Mouse (Mus musculus) CH12.LX (cell line): ENCODE data around the gene Grhl1. TPM values are rescaled to one million over a fixed set of nuclear protein-coding genes. Genes with fewer than 3 reads are reported as not detected.
A peak's percentile ranks its signal among the peaks of the same experiment; 100 is the strongest.

Experiments used
- DNase-seq: peaks from one replicate; pipeline ENCODE4 v3.0.0-alpha.2; 2013; ENCODE audit errors: extremely low read depth
- H3K27ac ChIP-seq: 2 replicates; pipeline ENCODE4 v1.5.1; 2012; ENCODE audit warnings: low read depth, mild to moderate bottlenecking, control low read depth, moderate library complexity; ENCODE audit not compliant: insufficient read depth
- H3K27me3 ChIP-seq: replicated peaks from 2 replicates; pipeline ENCODE3; 2012; ENCODE audit warnings: inconsistent platforms
- H3K36me3 ChIP-seq, 2 experiments: replicated peaks in 1 of 2; 2 replicates each; pipeline versions ENCODE3 to v1.6.1; 2012; ENCODE audit warnings: inconsistent platforms in 1 of 2, low read length in 1 of 2, mild to moderate bottlenecking in 1 of 2, mixed read lengths in 1 of 2, moderate library complexity in 1 of 2; ENCODE audit not compliant: control insufficient read depth in 1 of 2, insufficient read depth in 1 of 2
- H3K4me1 ChIP-seq, 2 experiments: 2 replicates each; pipeline ENCODE4 v1.6.1; 2012; ENCODE audit warnings: inconsistent platforms in 1 of 2, moderate library complexity in 1 of 2; ENCODE audit not compliant: insufficient read depth in 2 of 2, control insufficient read depth in 1 of 2
- H3K4me2 ChIP-seq: 2 replicates; pipeline ENCODE4 v1.6.1; 2012; ENCODE audit warnings: low read depth, mild to moderate bottlenecking, control low read depth; ENCODE audit not compliant: poor library complexity, insufficient read depth, severe bottlenecking
- H3K4me3 ChIP-seq, 3 experiments: fragments of 150-350 bp in 1 of 3; sonication (generic) in 1 of 3; replicated peaks in 1 of 3; 2 replicates each; pipeline versions ENCODE3 to v1.5.1; 2011 to 2012; ENCODE audit warnings: low read depth in 2 of 3, low read length in 2 of 3, mild to moderate bottlenecking in 2 of 3, moderate library complexity in 2 of 3, control low read depth in 1 of 3, improper control_type of control experiment in 1 of 3, inconsistent platforms in 1 of 3, mixed read lengths in 1 of 3; ENCODE audit not compliant: poor library complexity in 1 of 3
- H3K79me2 ChIP-seq: replicated peaks from 2 replicates; pipeline ENCODE4 v1.6.1; 2012; ENCODE audit warnings: mild to moderate bottlenecking, moderate library complexity; ENCODE audit not compliant: control insufficient read depth, poor library complexity, insufficient read depth, severe bottlenecking; ENCODE audit errors: extremely low read depth
- H3K9ac ChIP-seq: 2 replicates; pipeline ENCODE4 v1.6.1; 2012; ENCODE audit warnings: low read depth, mild to moderate bottlenecking, control low read depth, moderate library complexity; ENCODE audit not compliant: insufficient read depth
- H3K9me3 ChIP-seq: replicated peaks from 2 replicates; pipeline ENCODE3; 2012; ENCODE audit warnings: low read length, inconsistent platforms, mixed read lengths
- CHD1 ChIP-seq: IDR thresholded peaks from 2 replicates; pipeline ENCODE4 v1.6.1; 2012; ENCODE audit warnings: low read depth, low read length, improper control_type of control experiment, inconsistent platforms
- E2F4 ChIP-seq: IDR thresholded peaks from 2 replicates; pipeline ENCODE4 v1.6.1; 2011; ENCODE audit warnings: low read depth, low read length, improper control_type of control experiment; ENCODE audit not compliant: insufficient replicate concordance
- MAX ChIP-seq: IDR thresholded peaks from 2 replicates; pipeline ENCODE4 v1.6.1; 2011; ENCODE audit warnings: low read length, improper control_type of control experiment
- MEF2A ChIP-seq: IDR thresholded peaks from 2 replicates; pipeline ENCODE4 v1.6.1; 2014; ENCODE audit warnings: low read depth, mild to moderate bottlenecking, inconsistent platforms, low read length, improper control_type of control experiment, borderline replicate concordance
- NRF1 ChIP-seq: IDR thresholded peaks from 2 replicates; pipeline ENCODE4 v1.6.1; 2014; ENCODE audit warnings: low read depth, mild to moderate bottlenecking, inconsistent platforms, low read length, improper control_type of control experiment, moderate library complexity
- PAX5 ChIP-seq: IDR thresholded peaks from 2 replicates; pipeline ENCODE4 v1.6.1; 2012; ENCODE audit warnings: low read length, inconsistent platforms, mixed read lengths
- RCOR1 ChIP-seq: conservative IDR thresholded peaks from 2 replicates; pipeline ENCODE4 v1.6.1; 2012; ENCODE audit warnings: low read depth, mild to moderate bottlenecking, inconsistent platforms, low read length, improper control_type of control experiment
- TBP ChIP-seq: conservative IDR thresholded peaks from 2 replicates; pipeline ENCODE4 v1.6.1; 2011; ENCODE audit warnings: low read depth, low read length, improper control_type of control experiment
- TCF12 ChIP-seq: IDR thresholded peaks from 2 replicates; pipeline ENCODE4 v1.6.1; 2014; ENCODE audit warnings: low read depth, mild to moderate bottlenecking, inconsistent platforms, low read length, improper control_type of control experiment
- ZMIZ1 ChIP-seq: IDR thresholded peaks from 2 replicates; pipeline ENCODE4 v1.6.1; 2012; ENCODE audit warnings: low read depth, mild to moderate bottlenecking, inconsistent platforms, low read length, improper control_type of control experiment
- dilution Hi-C: fragments of 300-500 bp; cut with MboI; formaldehyde crosslinking; loops from 2 replicates; pipeline ENCODE4 v1.14.3; 2020; ENCODE audit warnings: low sequenced_read_pairs; ENCODE audit not compliant: extremely low pct_unique_long_range_greater_than_20kb, extremely low pct_ligation_motif_present
- in situ Hi-C: fragments of 300-500 bp; cut with MboI; formaldehyde crosslinking; loops from 3 replicates; pipeline ENCODE4 v1.14.3; 2019; ENCODE audit warnings: low sequenced_read_pairs, low pct_ligation_motif_present, low pct_unique_long_range_greater_than_20kb, mixed read lengths
- polyA plus RNA-seq: library from polyadenylated mRNA; unstranded; fragments of >175 nt; gene quantifications from 2 replicates; pipeline ENCODE4 v1.2.1, GENCODE M21; 2012; ENCODE audit warnings: low read depth; ENCODE audit not compliant: insufficient read length
- total RNA-seq, 2 experiments: library from RNA; depleted of rRNA; stranded (reverse); fragments of 300-350 nt in 1 of 2; fragments of >200 nt in 1 of 2; gene quantifications; 2 replicates each; pipeline ENCODE4 v1.2.3; 2012 to 2014

Grhl1 gene
- total and polyA plus RNA-seq, 3 experiments = 0.54 to 1.3 (median 0.66) TPM

- Histone ChIP-seq H3K4me3 (no peak overlapping the region), H3K27me3 (peaks cover 10% of the 10 kb centered on the region), H3K9me3 (no peaks in the 10 kb centered on the region), H3K4me2 (no peak overlapping the region), H3K79me2 (no peaks in the 10 kb centered on the region), H3K4me1 (peaks cover 0 to 8% of the 10 kb centered on the region in 2 experiments; a peak in 1 of 4 replicates), H3K27ac (no peak overlapping the region), H3K9ac (no peak overlapping the region), H3K36me3 (no peaks in the 10 kb centered on the region)
- DNase-seq = no peak
- dilution Hi-C loops = no loop called here
- in situ Hi-C loops = no loop called here
- TF ChIP-seq PAX5 (peak; percentile 94), CHD1 (no peak)
Measured at GRCm38 (mm10) chr12:24567606-24568005, 4.5 kb upstream of the Grhl1 start.

- H3K27ac ChIP-seq = no peak overlapping the region
- peaks cover 0 to 11% of the 10 kb centered on the region in 2 experiments; a peak in 1 of 4 replicates for H3K4me1 ChIP-seq
- no peaks in the 10 kb centered on the region; the same call in 1 of the 2 replicates for H3K79me2 ChIP-seq
- H3K27me3 ChIP-seq = peaks cover 18% of the 10 kb centered on the region
- no peaks in the 10 kb centered on the region for H3K9me3 ChIP-seq
- H3K4me3 ChIP-seq = peak overlapping the region; percentile 55 to 81 (median 64)
- dilution Hi-C loops (no loop called here), in situ Hi-C loops (no loop called here)
- TF ChIP-seq TBP (no peak), NRF1 (no peak), MEF2A (no peak), E2F4 (no peak), RCOR1 (no peak), MAX (no peak)
- H3K9ac ChIP-seq = peak overlapping the region; percentile 83
- H3K36me3 ChIP-seq = peaks cover 9 to 15% of the 10 kb centered on the region in 2 experiments
- peak overlapping the region; percentile 88 for H3K4me2 ChIP-seq
- DNase-seq = peak; percentile 3
Measured at GRCm38 (mm10) chr12:24572421-24573274, 565 bp downstream of the Grhl1 start.

- peaks cover 0 to 11% of the 10 kb centered on the region in 2 experiments; a peak in 1 of 4 replicates for H3K4me1 ChIP-seq
- TF ChIP-seq ZMIZ1 (no peak), TCF12 (no peak), CHD1 (no peak)
- TF ChIP-seq, all 38 proteins: peak for 0
- H3K27ac ChIP-seq = no peak overlapping the region
- peaks cover 13 to 17% of the 10 kb centered on the region in 2 experiments for H3K36me3 ChIP-seq
- H3K4me3 ChIP-seq = peak overlapping the region in 2 of 3 experiments; percentile 64 to 81
- dilution Hi-C loops (no loop called here), in situ Hi-C loops (no loop called here)
- DNase-seq = no peak
- H3K4me2 ChIP-seq = peak overlapping the region; percentile 58; the same call in 1 of the 2 replicates
- H3K9me3 ChIP-seq = no peaks in the 10 kb centered on the region
- H3K9ac ChIP-seq = peak overlapping the region; percentile 83
- peaks cover 18% of the 10 kb centered on the region for H3K27me3 ChIP-seq
- no peaks in the 10 kb centered on the region; the same call in 1 of the 2 replicates for H3K79me2 ChIP-seq
Measured at GRCm38 (mm10) chr12:24573275-24573580, 1.1 kb downstream of the Grhl1 start.
